Mouse (Mus musculus) heart, adult 2 months (tissue): ENCODE results near the gene Krt79.

Source experiments
- CTCF ChIP-seq: fragments of 200-600 bp; IDR thresholded peaks from 2 replicates; pipeline ENCODE4 v1.8.1; 2022; ENCODE audit warnings: antibody characterized with exemption, mild to moderate bottlenecking, moderate library complexity
- EP300 ChIP-seq: fragments of 200-500 bp; IDR thresholded peaks from 2 replicates; pipeline ENCODE4 v1.6.1; 2011; ENCODE audit warnings: low read depth, low read length, control low read depth; ENCODE audit not compliant: insufficient read depth
- POLR2A ChIP-seq: fragments of 200-500 bp; IDR thresholded peaks from 2 replicates; pipeline ENCODE4 v1.6.1; 2011; ENCODE audit warnings: mild to moderate bottlenecking, low read depth, low read length, control low read depth; ENCODE audit not compliant: insufficient read depth

- TF ChIP-seq CTCF, result no peak
- no peak for TF ChIP-seq POLR2A
- no peak for TF ChIP-seq EP300
These were observed 5.3 kb upstream of the Krt79 start for GRCm38 (mm10) chr15:101945430-101945829.
